8 mouse cellular contexts compared by ENCODE assay signal in the genomic region with DNA sequence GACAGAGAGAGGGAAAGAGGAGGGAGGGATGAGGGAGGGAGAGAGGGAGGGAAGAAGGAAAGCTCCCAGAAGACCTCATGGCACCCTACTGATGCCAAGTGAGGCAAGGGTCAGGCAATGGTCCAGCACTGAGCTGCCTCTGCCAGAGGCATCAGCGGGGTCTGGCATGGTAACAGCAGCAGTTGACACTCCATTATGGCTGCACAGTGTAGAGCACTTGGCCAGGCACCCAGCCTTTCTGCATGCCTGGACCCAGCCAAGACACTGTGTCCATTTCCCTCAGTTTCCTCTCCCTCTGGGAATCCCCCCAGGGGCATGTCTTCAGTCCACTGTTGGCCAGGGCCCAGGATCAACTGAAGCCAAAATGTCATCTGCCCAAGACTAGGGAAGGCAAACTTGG. TPM values are rescaled to one million over a fixed set of nuclear protein-coding genes. Genes with fewer than 3 reads are reported as not detected.
DNase-seq lines count a peak whose midpoint lies in the region; ATAC-seq and TF ChIP-seq lines count a peak whose summit lies in the region.
"Had no signal": no experiment of that assay in that cellular context is flagged by ENCODE, and none has a peak within 500 bp of the region (broad histone marks: within the 10 kb centered on the region; RNA-seq: fewer than 3 reads in every experiment).

No protein-coding gene starts in this region.

- no peak for TF ChIP-seq CTCF in layer of hippocampus, adult 2 months (conservative IDR thresholded peaks at IDR 0.05)

- no peaks in the 10 kb centered on the region for H3K36me3 ChIP-seq in hindbrain, embryonic 11.5 days (ENCODE audit: control insufficient read depth, insufficient read depth, low read length)

- H3K9me3 ChIP-seq in hindbrain, embryonic 11.5 days (ENCODE audit: control insufficient read depth, low read length): no peaks in the 10 kb centered on the region
- H3K9me3 ChIP-seq: hindbrain, embryonic 15.5 days had no signal

- DNase-seq in MN1 (ENCODE audit: low spot score): peak; percentile 76
- peak; percentile 50 for DNase-seq in adrenal gland, adult 8-10 months
- peak; percentile 89 for DNase-seq in gastrocnemius, adult 18-20 months (ENCODE audit: low spot score)
- peak; percentile 68 to 82 for DNase-seq in layer of hippocampus, adult 2 months (ENCODE audit: low spot score in 2 of 2)
- DNase-seq in lung, postnatal 25 days (ENCODE audit: low spot score): peak; percentile 67
- DNase-seq in hindbrain, embryonic 11.5 days (ENCODE audit: low spot score): no peak

- H3K27me3 ChIP-seq in hindbrain, embryonic 11.5 days (ENCODE audit: control insufficient read depth, insufficient read depth, low read length): no peaks in the 10 kb centered on the region
- H3K27me3 ChIP-seq: hindbrain, embryonic 15.5 days had no signal

- WGBS in hindbrain, embryonic 11.5 days: 89% methylated on average over 1 of the region's 1 CpGs

- no peaks in the 10 kb centered on the region for H3K4me1 ChIP-seq in hindbrain, embryonic 11.5 days (replicated peaks; ENCODE audit: control insufficient read depth, insufficient read depth, low read length)

- H3K4me2 ChIP-seq in hindbrain, embryonic 11.5 days (replicated peaks; ENCODE audit: low read depth, low read length): no peak overlapping the region
- H3K4me2 ChIP-seq: hindbrain, embryonic 15.5 days had no signal

- no peak for ATAC-seq in erythroid progenitor cell, adult 5-6 weeks (replicated peaks; ENCODE audit: low FRiP score, poor library complexity, severe bottlenecking)
- no peak for ATAC-seq in hindbrain, embryonic 11.5 days (ENCODE audit: low FRiP score)

- H3K27ac ChIP-seq in layer of hippocampus, adult 2 months: peak overlapping the region; percentile 57; the same call in 1 of the 2 replicates
- H3K27ac ChIP-seq in hindbrain, embryonic 11.5 days (ENCODE audit: low read depth, low read length): no peak overlapping the region
- H3K27ac ChIP-seq: hindbrain, embryonic 15.5 days had no signal

- H3K9ac ChIP-seq in hindbrain, embryonic 11.5 days (ENCODE audit: low read depth, low read length): no peak overlapping the region
- H3K9ac ChIP-seq: hindbrain, embryonic 15.5 days had no signal

- H3K4me3 ChIP-seq in layer of hippocampus, adult 2 months: no peak overlapping the region
- H3K4me3 ChIP-seq in hindbrain, embryonic 11.5 days (ENCODE audit: low read depth, low read length): no peak overlapping the region
- H3K4me3 ChIP-seq: hindbrain, embryonic 15.5 days had no signal

RNA-seq across cellular contexts. Expression of gene Slc25a42, which starts 4.5 kb away (rescaled TPM):
- 10 to 100 TPM; 41.0 to 54.2 (median 43.1) TPM for total RNA-seq in adrenal gland, adult 8-10 months (2022)
- 10 to 100 TPM; 26.7 to 31.1 TPM for total RNA-seq in gastrocnemius, adult 18-20 months (2021)
- 10 to 100 TPM; 43.9 to 44.0 TPM for total RNA-seq in layer of hippocampus, adult 2 months (2021)
- total RNA-seq in erythroid progenitor cell, adult 5-6 weeks (2015; ENCODE audit: low replicate concordance): 30.6 and 35.3 TPM in 2 replicates
- 16.2 and 24.4 TPM in 2 replicates for total RNA-seq in erythroid progenitor cell, adult 5-6 weeks (2017; ENCODE audit: low replicate concordance)
- 1.5 and 2.0 TPM in 2 replicates for polyA plus RNA-seq in hindbrain, embryonic 11.5 days (2014; fragmentation: Nextera tagmentation; extraction: Ambion mirVana)

RNA-seq across cellular contexts. Expression of gene Sugp2, which starts 17.5 kb away (rescaled TPM):
- total RNA-seq in adrenal gland, adult 8-10 months (2022): 10 to 100 TPM; 34.6 to 65.6 (median 46.1) TPM
- total RNA-seq in gastrocnemius, adult 18-20 months (2021): 10 to 100 TPM; 37.4 to 49.4 TPM
- total RNA-seq in layer of hippocampus, adult 2 months (2021): 100 to 1,000 TPM; 130 to 131 TPM
- total RNA-seq in erythroid progenitor cell, adult 5-6 weeks (2015; ENCODE audit: low replicate concordance): 36.8 and 49.0 TPM in 2 replicates
- 51.5 and 60.7 TPM in 2 replicates for total RNA-seq in erythroid progenitor cell, adult 5-6 weeks (2017; ENCODE audit: low replicate concordance)
- polyA plus RNA-seq in hindbrain, embryonic 11.5 days (2014; fragmentation: Nextera tagmentation; extraction: Ambion mirVana): 46.5 and 46.8 TPM in 2 replicates

RNA-seq across cellular contexts. Expression of gene Armc6, which starts 17.7 kb away (rescaled TPM):
- total RNA-seq in adrenal gland, adult 8-10 months (2022): 10 to 100 TPM; 13.3 to 19.3 (median 16.0) TPM
- 1 to 10 TPM; 6.9 to 7.9 TPM for total RNA-seq in gastrocnemius, adult 18-20 months (2021)
- 10 to 100 TPM; 45.6 to 47.1 TPM for total RNA-seq in layer of hippocampus, adult 2 months (2021)
- 15.1 and 26.4 TPM in 2 replicates for total RNA-seq in erythroid progenitor cell, adult 5-6 weeks (2015; ENCODE audit: low replicate concordance)
- 5.1 TPM in 1 of 2 replicates, not detected in the other for total RNA-seq in erythroid progenitor cell, adult 5-6 weeks (2017; ENCODE audit: low replicate concordance)
- 34.0 and 37.5 TPM in 2 replicates for polyA plus RNA-seq in hindbrain, embryonic 11.5 days (2014; fragmentation: Nextera tagmentation; extraction: Ambion mirVana)

RNA-seq across cellular contexts. Expression of gene Tmem161a, which starts 44.4 kb away (rescaled TPM):
- 10 to 100 TPM; 70.3 to 95.5 (median 90.6) TPM for total RNA-seq in adrenal gland, adult 8-10 months (2022)
- total RNA-seq in gastrocnemius, adult 18-20 months (2021): 10 to 100 TPM; 75.2 to 88.4 TPM
- total RNA-seq in layer of hippocampus, adult 2 months (2021): 10 to 100 TPM; 46.4 to 59.0 TPM
- total RNA-seq in erythroid progenitor cell, adult 5-6 weeks (2015; ENCODE audit: low replicate concordance): 2.9 and 14.1 TPM in 2 replicates
- 4.9 and 6.5 TPM in 2 replicates for total RNA-seq in erythroid progenitor cell, adult 5-6 weeks (2017; ENCODE audit: low replicate concordance)
- 22.3 and 24.3 TPM in 2 replicates for polyA plus RNA-seq in hindbrain, embryonic 11.5 days (2014; fragmentation: Nextera tagmentation; extraction: Ambion mirVana)
